21 mouse cellular contexts compared by ENCODE assay signal in the genomic region with DNA sequence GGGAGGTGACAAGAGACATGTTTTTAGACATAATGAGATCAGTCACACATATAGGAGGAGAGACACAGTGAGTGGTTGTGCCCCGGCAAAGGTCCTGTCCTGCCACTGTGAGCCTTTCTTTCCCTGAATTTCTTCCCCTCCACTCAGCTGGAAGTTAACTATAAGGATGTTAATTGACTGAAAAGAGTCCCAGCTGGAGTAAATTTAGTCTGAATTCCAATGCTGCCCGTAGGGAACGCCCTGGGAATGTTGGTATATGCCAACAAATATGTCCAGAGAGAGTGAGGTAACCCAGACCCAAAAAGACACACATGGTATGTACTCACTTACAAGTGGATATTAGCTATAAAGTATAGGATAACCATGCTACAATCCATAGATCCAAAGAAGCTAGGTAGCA. TPM values are rescaled to one million over a fixed set of nuclear protein-coding genes. Genes with fewer than 3 reads are reported as not detected.
"Had no signal": no experiment of that assay in that cellular context is flagged by ENCODE, and none has a peak within 500 bp of the region (broad histone marks: within the 10 kb centered on the region; RNA-seq: fewer than 3 reads in every experiment).

No protein-coding gene starts in this region.

- DNase-seq: lung, adult 18-20 months; lung, embryonic 14.5 days; lung, postnatal 10 days; lung, postnatal 36 days; midbrain, embryonic 14.5 days; retina, postnatal 1 day; right cerebral cortex, adult 18-20 months; right cerebral cortex, postnatal 25 days; right cerebral cortex, postnatal 4 days; spleen, adult 18-20 months; thymus, adult 18-20 months; thymus, postnatal 14 days; thymus, postnatal 36 days had no signal

- H3K9me3 ChIP-seq: megakaryocyte, embryonic 14.5 days; midbrain, embryonic 10.5 days; midbrain, embryonic 12.5 days; neural tube, embryonic 13.5 days; neural tube, embryonic 15.5 days had no signal

- H3K4me1 ChIP-seq: midbrain, embryonic 10.5 days; midbrain, embryonic 12.5 days; neural tube, embryonic 15.5 days had no signal

- H3K4me2 ChIP-seq: lung, embryonic 14.5 days; midbrain, embryonic 12.5 days; neural tube, embryonic 13.5 days; neural tube, embryonic 15.5 days had no signal

- H3K4me3 ChIP-seq: megakaryocyte, embryonic 14.5 days; midbrain, embryonic 10.5 days; midbrain, embryonic 12.5 days; myocyte; neural tube, embryonic 13.5 days; neural tube, embryonic 15.5 days had no signal

- H3K27me3 ChIP-seq: megakaryocyte, embryonic 14.5 days; midbrain, embryonic 12.5 days; neural tube, embryonic 13.5 days; neural tube, embryonic 15.5 days had no signal

- H3K9ac ChIP-seq: lung, embryonic 14.5 days; midbrain, embryonic 12.5 days; neural tube, embryonic 13.5 days; neural tube, embryonic 15.5 days had no signal

- ATAC-seq: midbrain, embryonic 16.5 days had no signal

- H3K36me3 ChIP-seq: midbrain, embryonic 12.5 days; neural tube, embryonic 13.5 days; neural tube, embryonic 15.5 days had no signal

- H3K27ac ChIP-seq: macrophage; midbrain, embryonic 10.5 days; midbrain, embryonic 12.5 days; neural tube, embryonic 13.5 days; neural tube, embryonic 15.5 days had no signal

RNA-seq across cellular contexts. Expression of a gene that starts 23.1 kb away (rescaled TPM):
- polyA plus RNA-seq: macrophage had no signal
